Mouse (Mus musculus): Measurements from ENCODE around the gene Crybb2.

GRCm38 (mm10) chr5:113014808-113015235, 55.1 kb downstream of the Crybb2 start:
- TF ChIP-seq MYOD1 (IDR thresholded peaks at IDR 0.05; ENCODE audit: control insufficient read depth in 1 of 3, insufficient read length in 2 of 3, low read depth in 2 of 3) (no peak), POLR2A (IDR thresholded peaks at IDR 0.05; ENCODE audit: insufficient read length, low read depth) (no peak), TCF3 (IDR thresholded peaks at IDR 0.05; ENCODE audit: insufficient read length, low read depth) (no peak), E2F4 (IDR thresholded peaks at IDR 0.05; ENCODE audit: insufficient read depth) (no peak), CEBPB (IDR thresholded peaks at IDR 0.05; ENCODE audit: insufficient read depth, poor library complexity, severe bottlenecking) (no peak), USF1 (IDR thresholded peaks at IDR 0.05; ENCODE audit: low read depth) (no peak), MYOG (IDR thresholded peaks at IDR 0.05; ENCODE audit: control insufficient read depth in 1 of 3, insufficient read depth in 1 of 3, insufficient read length in 2 of 3, low read depth in 2 of 3) (no peak), MAX (IDR thresholded peaks at IDR 0.05; ENCODE audit: low read depth) (no peak), SRF (IDR thresholded peaks at IDR 0.05; ENCODE audit: control insufficient read depth, insufficient read length, low read depth) (no peak)

Measured in myocyte (in vitro differentiated cells).